Mouse (Mus musculus) gastrocnemius, postnatal 4 days (tissue): ENCODE results near the gene Ehhadh. TPM values are rescaled to one million over a fixed set of nuclear protein-coding genes. Genes with fewer than 3 reads are reported as not detected.
"Not testable (repeated sequence)": the region's sequence is repeated elsewhere in the genome, so short reads cannot be mapped to it uniquely, and the experiment has no call there.

Experiments
- DNase-seq, 2 experiments: peaks; one replicate each; pipeline ENCODE4 v3.0.0; 2021 to 2022; ENCODE audit warnings: low spot score in 2 of 2, mixed read lengths in 2 of 2
- total RNA-seq, 2 experiments: library from RNA; stranded (reverse); gene quantifications; 2 replicates each; pipeline ENCODE4 v1.2.3; 2021

Gene Ehhadh
- total RNA-seq, 2 experiments from 2014 or later: 4.0 to 4.7 TPM

GRCm38 (mm10) chr16:21795071-21795470 is 7.5 kb upstream of the Ehhadh start:
- no peak for DNase-seq

GRCm38 (mm10) chr16:21794697-21795045 is 7.1 kb upstream of the Ehhadh start:
- no peak for DNase-seq

GRCm38 (mm10) chr16:21793875-21794696 is 6.5 kb upstream of the Ehhadh start, which contains the start of gene Map3k13:
Gene Map3k13 (plus strand): TSS chr16:21794346.
- DNase-seq: peak; percentile 91 to 94

GRCm38 (mm10) chr16:21793080-21793810 is 5.6 kb upstream of the Ehhadh start:
- not testable (repeated sequence) for DNase-seq

- DNase-seq: no peak
Measured at GRCm38 (mm10) chr16:21791779-21792178, 4.2 kb upstream of the Ehhadh start.

GRCm38 (mm10) chr16:21790469-21790868 is 2.9 kb upstream of the Ehhadh start:
- no peak for DNase-seq

- DNase-seq: no peak
Measured at GRCm38 (mm10) chr16:21789180-21789579, 1.6 kb upstream of the Ehhadh start.

- no peak for DNase-seq
Measured at GRCm38 (mm10) chr16:21788581-21788980, 974 bp upstream of the Ehhadh start.

- no peak for DNase-seq
Measured at GRCm38 (mm10) chr16:21786317-21786716, 1.3 kb downstream of the Ehhadh start.

- DNase-seq: no peak
Measured at GRCm38 (mm10) chr16:21785000-21785399, 2.6 kb downstream of the Ehhadh start.

- no peak for DNase-seq
Measured at GRCm38 (mm10) chr16:21782807-21783206, 4.8 kb downstream of the Ehhadh start.

- no peak for DNase-seq
Measured at GRCm38 (mm10) chr16:21781895-21782294, 5.7 kb downstream of the Ehhadh start.

GRCm38 (mm10) chr16:21781277-21781676 is 6.3 kb downstream of the Ehhadh start:
- DNase-seq: no peak

GRCm38 (mm10) chr16:21779149-21779548 is 8.5 kb downstream of the Ehhadh start:
- DNase-seq: no peak

- DNase-seq: no peak
Measured at GRCm38 (mm10) chr16:21778293-21778866, 9.2 kb downstream of the Ehhadh start.

- no peak for DNase-seq
Measured at GRCm38 (mm10) chr16:21774725-21775124, 12.9 kb downstream of the Ehhadh start.

- DNase-seq: no peak
Measured at GRCm38 (mm10) chr16:21769667-21770066, 17.9 kb downstream of the Ehhadh start.

GRCm38 (mm10) chr16:21768255-21768654 is 19.4 kb downstream of the Ehhadh start:
- no peak for DNase-seq

- DNase-seq: no peak
Measured at GRCm38 (mm10) chr16:21758447-21758846, 29.2 kb downstream of the Ehhadh start.

GRCm38 (mm10) chr16:21743401-21743800 is 44.2 kb downstream of the Ehhadh start:
- DNase-seq: no peak

- DNase-seq: no peak
Measured at GRCm38 (mm10) chr16:21742898-21743297, 44.7 kb downstream of the Ehhadh start.
